Mouse (Mus musculus) cerebellum, postnatal 25 days (tissue): ENCODE results near the gene Tph2.
A peak's percentile ranks its signal among the peaks of the same experiment; 100 is the strongest.

ENCODE experiments used
- DNase-seq, 2 experiments: peaks; one replicate each; pipeline ENCODE4 v3.0.0; 2021; ENCODE audit warnings: mixed read lengths in 2 of 2

The Tph2 gene

GRCm38 (mm10) chr10:115137016-115137415 is 47.8 kb downstream of the Tph2 start:
- DNase-seq, result peak in 1 of 2 experiments; percentile 20

GRCm38 (mm10) chr10:115127907-115128306 is 56.9 kb downstream of the Tph2 start:
- no peak for DNase-seq

- no peak for DNase-seq
These were observed 59.3 kb downstream of the Tph2 start for GRCm38 (mm10) chr10:115125550-115125949.

- DNase-seq, result no peak
These were observed 59.8 kb downstream of the Tph2 start for GRCm38 (mm10) chr10:115125027-115125426.

GRCm38 (mm10) chr10:115107666-115108540 is 76.9 kb downstream of the Tph2 start:
- DNase-seq, result no peak

GRCm38 (mm10) chr10:115104175-115104574 is 80.6 kb downstream of the Tph2 start:
- DNase-seq, result peak in 1 of 2 experiments; percentile 24

- DNase-seq, result peak; percentile 61 to 73
These were observed 84.8 kb downstream of the Tph2 start for GRCm38 (mm10) chr10:115099890-115100580.

- peak; percentile 72 to 81 for DNase-seq
These were observed 87.7 kb downstream of the Tph2 start for GRCm38 (mm10) chr10:115097163-115097562.

- DNase-seq, result peak in 1 of 2 experiments; percentile 14
These were observed 88.6 kb downstream of the Tph2 start for GRCm38 (mm10) chr10:115096191-115096590.

- no peak for DNase-seq
These were observed 106.6 kb downstream of the Tph2 start for GRCm38 (mm10) chr10:115078232-115078631.

- DNase-seq, result no peak
These were observed 115.5 kb downstream of the Tph2 start for GRCm38 (mm10) chr10:115069123-115069911.

- DNase-seq, result no peak
These were observed 120.9 kb downstream of the Tph2 start for GRCm38 (mm10) chr10:115063936-115064335.

- no peak for DNase-seq
These were observed 123.3 kb downstream of the Tph2 start for GRCm38 (mm10) chr10:115061498-115061897.

GRCm38 (mm10) chr10:115060759-115061158 is 124.1 kb downstream of the Tph2 start:
- DNase-seq, result no peak

- peak; percentile 50 to 73 for DNase-seq
These were observed 133.2 kb downstream of the Tph2 start for GRCm38 (mm10) chr10:115051602-115052001.

- peak; percentile 55 to 59 for DNase-seq
These were observed 134.1 kb downstream of the Tph2 start for GRCm38 (mm10) chr10:115050674-115051073.

- peak in 1 of 2 experiments; percentile 74 for DNase-seq
These were observed 134.6 kb downstream of the Tph2 start for GRCm38 (mm10) chr10:115050178-115050577.

- DNase-seq, result no peak
These were observed 136.3 kb downstream of the Tph2 start for GRCm38 (mm10) chr10:115048565-115048964.

- DNase-seq, result no peak
These were observed 149.1 kb downstream of the Tph2 start for GRCm38 (mm10) chr10:115035748-115036147.
